In genomic region chr8:46596530-46596929, GRCm38 (mm10) we compare ENCODE assay signal across 21 mouse cellular contexts.
"Had no signal": no experiment of that assay in that cellular context is flagged by ENCODE, and none has a peak within 500 bp of the region (broad histone marks: within the 10 kb centered on the region; RNA-seq: fewer than 3 reads in every experiment).

No protein-coding gene starts in this region.

- H3K27ac ChIP-seq: lung, embryonic 15.5 days; midbrain, embryonic 10.5 days; midbrain, embryonic 12.5 days; neural tube, embryonic 13.5 days; neural tube, embryonic 15.5 days had no signal

- H3K4me2 ChIP-seq: lung, embryonic 15.5 days; midbrain, embryonic 12.5 days; neural tube, embryonic 13.5 days; neural tube, embryonic 15.5 days had no signal

- DNase-seq: liver, postnatal 0 days; lung, adult 2 months; lung, postnatal 14 days; lung, postnatal 36 days; midbrain, embryonic 14.5 days; retina, postnatal 1 day; right cerebral cortex, adult 18-20 months; right cerebral cortex, postnatal 25 days; right cerebral cortex, postnatal 4 days; spleen, adult 18-20 months; thymus, adult 2 months; thymus, postnatal 25 days; thymus, postnatal 4 days had no signal

- H3K4me1 ChIP-seq: midbrain, embryonic 10.5 days; midbrain, embryonic 12.5 days; neural tube, embryonic 13.5 days; neural tube, embryonic 15.5 days had no signal

- H3K27me3 ChIP-seq: lung, embryonic 15.5 days; midbrain, embryonic 12.5 days; neural tube, embryonic 13.5 days; neural tube, embryonic 15.5 days had no signal

- H3K4me3 ChIP-seq: lung, embryonic 15.5 days; midbrain, embryonic 10.5 days; midbrain, embryonic 12.5 days; myocyte; neural tube, embryonic 13.5 days; neural tube, embryonic 15.5 days had no signal

- H3K36me3 ChIP-seq: midbrain, embryonic 10.5 days; midbrain, embryonic 12.5 days; neural tube, embryonic 15.5 days had no signal

- H3K9me3 ChIP-seq: lung, embryonic 15.5 days; midbrain, embryonic 10.5 days; midbrain, embryonic 12.5 days; neural tube, embryonic 13.5 days; neural tube, embryonic 15.5 days had no signal

- H3K9ac ChIP-seq: liver, postnatal 0 days; lung, embryonic 15.5 days; midbrain, embryonic 12.5 days; neural tube, embryonic 13.5 days; neural tube, embryonic 15.5 days had no signal

- ATAC-seq: liver, postnatal 0 days; lung, postnatal 0 days; midbrain, embryonic 16.5 days had no signal
